Mouse (Mus musculus): ENCODE measurements around the gene Ap4b1. TPM values are rescaled to one million over a fixed set of nuclear protein-coding genes. Genes with fewer than 3 reads are reported as not detected.

Ap4b1 gene
- 9.2 and 11.2 TPM in 2 replicates for polyA plus RNA-seq (2021; fragmentation: Nextera tagmentation)
- long read RNA-seq, experiment 1, transcript Ap4b1-201 (10 exons, 2,799 nt), result major isoform, 108 of 128 reads
- long read RNA-seq, experiment 1, partial matches to known transcripts, result 7 of 128 reads
- long read RNA-seq, experiment 1, other reads (novel, unspliced or antisense), result 10 of 128 reads
- long read RNA-seq, experiment 2, transcript Ap4b1-201 (10 exons, 2,799 nt), result major isoform, 16 of 22 reads
- long read RNA-seq, experiment 2, partial matches to known transcripts, result 6 of 22 reads
- long read RNA-seq, experiment 2, other reads (novel, unspliced or antisense), result 0 of 22 reads

DNA sequence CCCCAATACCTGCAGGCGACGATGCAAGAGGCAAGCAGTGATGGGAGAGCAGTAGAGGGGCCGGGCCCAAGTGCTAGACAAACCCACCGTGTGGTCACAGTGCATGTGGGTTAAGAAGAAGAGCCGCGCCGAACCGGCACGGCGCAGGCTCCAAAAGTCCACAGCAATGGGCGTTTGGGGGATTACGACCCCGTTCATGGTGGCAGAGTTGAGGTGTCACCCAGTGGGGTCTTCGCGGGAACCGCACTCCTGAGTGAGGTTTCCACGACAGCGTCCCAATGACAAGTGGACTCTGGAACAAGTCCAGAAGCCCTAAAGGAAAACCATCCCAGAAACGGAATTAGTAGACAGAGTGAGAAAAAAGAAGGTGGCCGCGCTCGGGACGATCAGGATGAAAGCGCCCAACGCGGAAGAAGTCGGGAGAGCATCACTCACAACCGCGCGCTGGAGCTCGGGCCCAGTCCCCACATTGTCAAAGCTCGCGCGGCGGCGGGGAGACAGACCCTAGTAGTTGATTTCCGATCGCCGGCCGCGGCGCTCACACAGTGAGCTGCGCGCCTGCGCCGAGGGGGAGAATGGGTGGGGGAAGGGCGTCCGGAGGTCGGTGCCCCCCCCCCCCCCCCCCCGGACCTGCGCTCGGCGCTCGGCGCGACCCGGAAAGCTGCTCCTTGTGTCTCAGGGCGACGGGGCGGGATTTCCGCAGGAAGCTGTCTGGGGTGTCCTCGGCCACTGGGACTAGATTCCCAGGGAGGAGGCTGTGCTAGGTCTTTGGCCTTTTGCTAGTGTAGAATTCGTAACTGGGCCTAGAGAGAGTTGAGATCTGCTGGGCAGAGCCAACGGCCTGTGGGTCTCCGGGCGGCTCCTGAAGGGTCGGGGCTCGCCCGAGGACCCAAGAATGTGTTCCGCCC, at the start of gene Ap4b1, which contains the start of the genes Dclre1b and Gm43064:
TSS of gene Ap4b1 (plus strand) at position 630 of the 908 bp plus-strand sequence.
TSS of gene Dclre1b (minus strand) at position 554 of the 908 bp plus-strand sequence.
TSS of gene Gm43064 (plus strand) at position 683 of the 908 bp plus-strand sequence.

DNA sequence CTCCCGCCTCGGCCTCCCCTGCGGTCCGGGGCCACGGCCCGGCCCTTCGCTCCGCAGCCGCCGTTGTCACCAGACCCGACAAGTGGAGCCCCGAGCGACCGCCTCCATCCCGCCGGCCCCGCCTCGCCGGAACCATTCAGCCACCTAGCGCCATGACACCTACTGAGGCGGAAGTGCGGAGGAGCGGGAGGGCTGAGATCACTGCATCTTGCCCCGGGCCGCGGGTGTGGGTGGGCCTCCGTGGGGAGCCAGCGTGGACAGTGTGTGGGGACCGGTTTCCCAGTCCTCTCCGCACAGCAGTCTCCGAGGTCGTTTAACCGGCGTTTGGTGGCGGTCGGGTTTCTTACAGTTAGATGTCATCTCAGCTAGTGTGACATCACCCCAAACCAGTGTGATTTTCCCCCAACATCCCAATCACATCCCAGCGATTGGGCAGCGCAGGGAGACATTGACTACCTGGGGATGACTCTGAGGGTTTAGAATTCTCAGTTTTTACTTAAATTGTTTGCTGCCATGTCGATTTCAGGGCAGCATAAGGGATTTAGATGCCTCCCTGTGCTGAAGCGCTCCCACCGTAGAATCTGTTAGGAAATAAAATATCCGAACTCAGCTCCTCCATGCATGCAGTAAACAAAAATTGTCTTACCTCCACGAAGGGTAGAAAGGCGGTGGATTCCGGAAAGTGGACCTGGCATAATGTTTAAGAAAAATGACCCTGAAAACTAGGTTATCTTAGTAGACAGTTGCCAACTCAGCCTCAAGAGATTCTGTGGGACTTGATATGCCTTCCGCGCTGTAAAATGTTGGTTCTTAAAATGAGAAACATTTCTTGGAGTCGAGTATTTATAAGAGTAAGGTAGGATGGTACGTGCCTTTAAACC, 17.9 kb upstream of the Ap4b1 start, which contains the start of gene Hipk1:
TSS of gene Hipk1 (minus strand) at position 334 of the 881 bp plus-strand sequence.

DNA sequence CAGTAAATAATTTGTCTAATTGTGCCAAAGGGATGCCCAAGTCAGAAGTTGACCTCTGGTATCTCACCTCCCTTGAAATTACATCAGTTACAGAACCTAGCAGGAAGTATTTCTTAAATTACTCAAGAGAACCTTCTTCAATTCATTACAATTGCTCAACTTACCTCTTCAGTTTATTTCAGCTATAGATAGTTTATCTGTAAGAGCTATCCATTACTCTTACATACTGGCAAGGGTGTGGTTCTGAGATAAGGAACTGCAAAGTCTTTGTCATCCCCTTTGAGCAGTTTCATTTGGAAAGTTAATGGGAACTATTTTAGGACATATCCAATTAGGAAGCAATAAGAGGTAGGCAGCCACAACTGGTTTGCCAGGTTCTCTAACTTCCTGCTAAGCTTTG, 23.1 kb downstream of the Ap4b1 start, which contains the start of gene Bcl2l15:
TSS of gene Bcl2l15 (plus strand) at position 176 of the 400 bp plus-strand sequence.

DNA sequence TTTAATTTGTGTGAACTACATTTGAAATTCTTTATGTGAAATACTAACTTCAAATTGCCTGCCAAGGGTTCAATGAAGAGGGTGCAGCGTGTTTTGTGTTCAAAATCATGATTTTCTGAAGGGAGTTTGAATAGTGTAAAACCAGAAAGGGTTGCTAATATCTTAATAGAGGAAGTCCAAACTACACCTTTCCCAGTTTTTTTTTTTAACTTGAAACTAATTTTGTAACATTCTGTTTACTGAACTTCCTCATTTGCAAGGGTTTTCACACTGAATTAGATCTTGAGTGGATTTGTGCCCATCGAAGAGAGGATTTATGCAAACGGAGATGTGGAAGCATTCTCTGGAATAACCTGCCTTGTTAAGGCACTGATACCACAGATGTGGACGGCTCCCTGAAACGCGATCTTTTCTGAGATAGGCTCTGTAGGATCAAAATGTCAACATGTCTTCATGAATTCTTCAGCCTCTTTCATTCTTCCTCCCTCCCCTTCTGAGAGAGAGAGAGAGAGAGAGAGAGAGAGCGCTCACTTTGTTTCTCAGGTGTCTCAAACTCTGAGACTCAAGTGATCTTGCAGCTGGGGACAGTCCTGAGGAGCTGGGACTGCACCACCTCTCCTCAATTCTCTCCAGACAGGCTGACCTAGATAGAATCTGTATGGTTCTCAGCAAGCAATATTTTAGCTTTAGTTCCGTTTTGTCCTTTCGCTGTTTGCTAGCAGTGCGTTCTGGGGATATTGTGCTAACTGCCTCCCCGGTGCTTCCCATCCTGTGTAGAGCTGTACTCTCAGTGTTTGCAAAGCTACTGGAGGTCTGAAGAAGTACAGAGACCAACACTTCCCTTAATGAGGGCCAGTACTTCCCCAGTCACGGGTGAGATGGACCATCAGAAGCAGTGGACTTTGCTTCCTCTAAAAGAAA, 49.8 kb downstream of the Ap4b1 start, which contains the start of gene Ptpn22:
TSS of gene Ptpn22 (plus strand) at position 915 of the 921 bp plus-strand sequence.

Other genes with a start within 250 kb of the Ap4b1 start
- gene Syt6, start 234.3 kb upstream of the Ap4b1 start, polyA plus RNA-seq (2021; fragmentation: Nextera tagmentation), result 9.2 and 11.1 TPM in 2 replicates
- gene Atg4a-ps, start 163.5 kb upstream of the Ap4b1 start, polyA plus RNA-seq (2021; fragmentation: Nextera tagmentation), result not detected in 2 replicates
- gene Olfml3, start 71.5 kb upstream of the Ap4b1 start, polyA plus RNA-seq (2021; fragmentation: Nextera tagmentation), result 7.6 and 11.1 TPM in 2 replicates
- not detected in 2 replicates for gene Gm10964, start 70.2 kb upstream of the Ap4b1 start, polyA plus RNA-seq (2021; fragmentation: Nextera tagmentation)
- 13.4 and 15.6 TPM in 2 replicates for gene Hipk1, start 18.0 kb upstream of the Ap4b1 start, polyA plus RNA-seq (2021; fragmentation: Nextera tagmentation)
- gene Dclre1b, start 76 bp upstream of the Ap4b1 start, polyA plus RNA-seq (2021; fragmentation: Nextera tagmentation), result 3.6 and 5.1 TPM in 2 replicates
- not detected in 2 replicates for gene Gm43064, start 53 bp downstream of the Ap4b1 start, polyA plus RNA-seq (2021; fragmentation: Nextera tagmentation)
- not detected in 2 replicates for gene Bcl2l15, start 23.1 kb downstream of the Ap4b1 start, polyA plus RNA-seq (2021; fragmentation: Nextera tagmentation)
- gene Ptpn22, start 50.3 kb downstream of the Ap4b1 start, polyA plus RNA-seq (2021; fragmentation: Nextera tagmentation), result 0.54 and 1.0 TPM in 2 replicates
- gene Rsbn1, start 104.6 kb downstream of the Ap4b1 start, polyA plus RNA-seq (2021; fragmentation: Nextera tagmentation), result 5.9 and 6.0 TPM in 2 replicates
- 5.2 and 18.4 TPM in 2 replicates for gene Phtf1, start 158.6 kb downstream of the Ap4b1 start, polyA plus RNA-seq (2021; fragmentation: Nextera tagmentation)